Mouse (Mus musculus) ES-Bruce4 (cell line): ENCODE data around the gene Fam129b.

Experiments
- CTCF ChIP-seq: IDR thresholded peaks from one replicate; pipeline ENCODE4 v1.8.1; 2011; ENCODE audit warnings: low read depth, low read length
- POLR2A ChIP-seq: IDR thresholded peaks from one replicate; pipeline ENCODE4 v1.8.1; 2011; ENCODE audit warnings: low read length; ENCODE audit not compliant: insufficient read depth

DNA sequence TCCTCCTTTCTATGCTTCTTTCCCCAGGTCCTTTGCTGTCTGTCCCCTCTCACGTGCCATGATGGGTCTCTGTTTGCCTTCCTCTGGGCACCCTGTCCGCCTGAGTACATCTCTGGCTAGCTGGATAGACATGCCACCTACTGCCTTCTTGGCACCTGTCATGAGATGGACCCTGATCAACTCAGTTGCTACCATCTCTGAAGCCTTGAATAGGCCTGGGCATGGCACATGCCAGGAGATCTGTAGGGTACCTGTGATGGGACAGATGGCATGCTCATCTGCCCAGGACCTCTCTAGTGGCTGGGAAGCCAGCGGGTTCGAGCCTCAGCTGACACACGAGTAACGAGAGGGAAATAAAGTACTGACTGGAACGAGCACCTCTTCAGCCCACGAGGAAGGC lies 98.3 kb downstream of the Fam129b start:
- no peak for TF ChIP-seq CTCF
- no peak for TF ChIP-seq POLR2A
